Mouse (Mus musculus) telencephalon, adult 2 months (tissue): ENCODE results near the gene Rangap1.
"Not testable (repeated sequence)": the region's sequence is repeated elsewhere in the genome, so short reads cannot be mapped to it uniquely, and the experiment has no call there.

ENCODE experiments used
- DNase-seq: peaks from one replicate; pipeline ENCODE4 v3.0.0-alpha.2; 2011; ENCODE audit warnings: low read depth, low spot score

Rangap1 gene

DNA sequence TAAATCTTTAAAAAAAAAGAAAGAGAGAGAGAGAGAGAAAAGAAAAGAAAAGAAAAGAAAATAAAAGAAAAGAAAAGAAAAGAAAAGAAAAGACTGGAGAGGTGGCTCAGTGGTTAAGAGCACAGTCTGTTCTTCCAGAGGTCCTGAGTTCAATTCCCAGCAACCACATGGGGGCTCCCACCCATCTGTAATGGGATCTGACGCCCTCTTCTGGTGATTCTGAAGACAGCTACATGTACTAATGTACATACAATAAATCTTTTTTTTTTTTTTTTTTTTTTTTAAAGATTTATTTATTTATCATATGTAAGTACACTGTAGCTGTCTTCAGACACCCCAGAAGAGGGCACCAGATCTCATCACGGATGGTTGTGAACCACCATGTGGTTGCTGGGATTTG lies 3.0 kb downstream of the Rangap1 start:
- DNase-seq = not testable (repeated sequence)

DNA sequence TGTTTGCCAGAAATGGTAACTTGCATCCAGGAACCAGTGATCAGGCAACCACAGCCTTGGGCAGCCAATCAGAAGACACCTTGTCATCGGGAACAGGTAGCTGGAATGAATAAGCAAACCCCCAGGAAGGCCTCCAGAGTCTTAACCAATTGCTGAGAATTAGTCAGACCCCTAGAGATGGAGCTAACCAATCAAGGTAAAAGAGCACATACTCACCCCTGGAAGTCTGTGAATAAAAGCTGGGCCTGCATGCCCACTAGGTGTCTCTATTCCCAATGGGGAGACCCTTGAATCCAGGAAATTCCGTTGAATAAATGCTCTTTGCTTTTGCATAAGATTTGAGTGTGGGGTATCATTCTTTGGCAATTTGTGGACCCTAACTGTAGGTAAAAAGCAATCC lies 5.4 kb downstream of the Rangap1 start:
- DNase-seq = no peak

DNA sequence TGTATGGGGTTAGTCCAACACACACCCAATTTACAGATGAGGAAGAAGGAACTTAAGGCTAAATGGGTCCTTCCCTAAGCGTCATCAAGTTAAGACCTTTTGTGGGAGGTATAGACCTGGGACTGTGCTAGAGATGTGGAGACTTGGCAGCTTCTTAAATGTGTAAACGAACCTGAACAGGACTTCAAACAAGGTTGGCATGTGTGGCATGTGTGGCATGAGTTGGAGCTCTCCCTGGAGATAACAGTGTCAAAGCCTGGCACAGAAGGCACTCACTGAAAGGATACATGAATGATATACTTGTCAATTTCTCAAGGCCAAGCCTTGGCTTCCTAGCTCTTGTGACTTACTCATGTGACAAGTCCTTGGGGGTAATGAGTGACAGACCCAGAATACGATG lies 6.0 kb downstream of the Rangap1 start:
- DNase-seq = no peak

DNA sequence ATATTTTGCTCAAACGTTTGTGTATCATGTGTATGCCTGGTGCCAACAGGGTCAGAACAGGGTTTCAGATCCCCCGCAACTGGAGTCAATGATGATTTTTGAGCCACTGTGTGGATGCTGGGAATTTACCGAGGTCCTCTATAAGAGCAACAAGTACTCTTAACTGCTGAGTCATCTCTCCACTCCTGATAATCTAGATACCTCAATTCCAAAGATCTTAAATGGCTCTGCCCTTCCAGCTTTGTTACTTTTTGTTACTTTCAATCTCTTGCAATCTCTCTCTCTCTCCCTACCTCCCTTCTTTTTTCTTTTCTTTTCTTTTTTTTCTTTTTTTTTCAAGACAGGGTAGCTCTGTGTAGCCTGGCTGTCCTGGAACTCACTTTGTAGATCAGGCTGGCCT lies 10.3 kb downstream of the Rangap1 start:
- DNase-seq = no peak

DNA sequence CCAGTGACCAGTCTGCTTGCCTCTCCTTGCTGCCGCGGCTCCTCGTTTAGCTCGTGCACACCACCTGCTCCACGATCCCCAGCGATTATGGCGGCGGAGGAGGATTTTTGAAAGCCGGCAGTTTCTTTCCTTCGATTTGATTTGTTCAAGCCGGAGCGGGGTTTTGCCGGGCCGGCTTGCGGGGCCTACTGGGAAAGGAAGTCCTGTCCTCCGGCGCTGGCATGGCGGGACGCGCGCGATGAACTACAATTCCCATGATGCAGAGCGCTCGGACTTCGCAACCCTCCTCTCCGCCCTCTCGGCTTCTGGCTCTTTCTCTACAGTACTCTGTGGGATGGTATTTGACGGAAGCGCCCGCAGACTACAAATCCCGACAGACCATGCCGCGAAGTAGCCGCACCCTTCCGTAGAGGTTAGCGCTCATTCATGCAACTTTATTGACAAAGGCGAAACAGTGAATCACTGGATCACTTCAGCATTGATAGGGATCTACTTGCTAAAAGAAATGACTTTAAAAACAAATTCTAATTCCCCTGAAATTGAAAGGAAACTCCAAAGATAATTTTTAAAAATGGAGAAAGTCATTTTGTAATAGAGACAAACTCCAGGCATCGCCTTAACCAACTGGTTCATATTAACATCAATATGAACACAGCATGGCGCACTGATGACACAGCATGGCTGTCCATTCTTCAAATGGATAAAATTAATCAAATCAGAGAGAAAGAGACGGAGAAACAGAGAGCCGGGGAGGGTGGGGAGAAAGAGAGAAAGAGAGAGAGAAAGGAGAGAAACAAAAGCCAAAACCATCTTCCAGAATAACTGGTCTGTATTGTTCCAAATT lies 15.3 kb downstream of the Rangap1 start:
- peak; percentile 100 for DNase-seq

DNA sequence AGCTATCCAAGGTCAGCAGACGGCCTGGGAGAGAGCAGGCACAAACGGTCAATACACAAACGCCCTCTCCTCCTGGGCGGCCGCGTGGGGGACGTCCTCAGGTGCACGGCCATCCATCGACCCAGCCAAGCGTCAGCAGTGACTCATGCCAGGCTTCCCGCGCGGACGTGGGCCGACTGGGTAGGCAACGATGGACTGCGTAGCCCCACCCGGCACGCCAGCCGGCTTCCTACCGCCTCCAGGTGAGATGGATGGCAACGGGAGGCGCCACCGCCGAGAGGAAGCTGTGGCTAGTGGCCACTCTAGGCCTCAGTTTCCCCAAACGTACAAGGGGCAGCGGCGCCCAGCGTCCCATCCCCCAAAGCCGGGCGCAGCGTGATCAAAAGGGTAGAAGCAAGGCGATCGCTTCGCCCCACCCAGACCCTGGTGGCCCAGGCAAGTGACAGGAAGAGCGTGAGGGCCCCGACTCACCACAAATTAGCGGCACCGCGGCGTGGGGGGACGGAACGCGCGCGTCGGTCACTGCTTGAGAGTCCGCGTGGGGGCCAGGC lies 16.0 kb downstream of the Rangap1 start:
- no peak for DNase-seq

DNA sequence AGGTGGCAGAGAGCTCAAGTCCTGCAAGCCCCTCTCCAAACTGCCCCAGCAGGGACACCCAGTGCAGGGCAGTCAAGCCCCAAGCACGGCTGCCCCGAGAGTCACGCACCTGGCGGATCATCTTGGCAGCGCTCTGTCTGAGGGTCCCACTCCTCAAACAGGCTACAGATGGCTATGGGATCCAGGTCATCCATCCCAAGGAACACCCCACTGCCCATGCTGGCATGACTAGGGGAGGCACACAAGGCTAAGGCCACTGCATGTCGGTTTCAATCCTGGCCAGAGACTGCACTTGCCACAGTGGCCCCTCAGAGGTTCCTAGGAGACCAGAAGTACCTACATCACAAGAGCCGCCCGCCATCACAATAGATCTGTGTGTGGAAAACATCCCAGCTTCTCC lies 19.4 kb downstream of the Rangap1 start:
- DNase-seq = no peak

DNA sequence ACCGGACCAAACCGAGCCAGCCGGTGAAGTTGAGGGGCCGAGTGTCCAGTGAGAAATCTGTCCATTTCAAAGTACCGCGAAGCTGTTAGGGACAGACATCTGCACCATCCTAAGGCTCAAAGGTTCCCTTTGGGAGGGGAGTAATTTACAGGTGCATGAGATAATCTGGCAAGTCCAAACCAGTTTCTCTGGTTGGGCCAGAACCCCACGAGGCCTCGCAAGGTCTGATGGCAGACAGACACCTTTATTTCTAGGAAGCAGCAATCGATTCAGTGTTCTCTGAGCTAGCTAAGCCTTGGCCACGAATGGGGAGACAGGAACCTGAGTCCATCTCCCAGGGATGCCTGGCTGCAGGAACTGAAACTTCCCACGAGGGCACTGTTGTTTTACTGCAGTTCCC lies 21.7 kb downstream of the Rangap1 start:
- DNase-seq = no peak

DNA sequence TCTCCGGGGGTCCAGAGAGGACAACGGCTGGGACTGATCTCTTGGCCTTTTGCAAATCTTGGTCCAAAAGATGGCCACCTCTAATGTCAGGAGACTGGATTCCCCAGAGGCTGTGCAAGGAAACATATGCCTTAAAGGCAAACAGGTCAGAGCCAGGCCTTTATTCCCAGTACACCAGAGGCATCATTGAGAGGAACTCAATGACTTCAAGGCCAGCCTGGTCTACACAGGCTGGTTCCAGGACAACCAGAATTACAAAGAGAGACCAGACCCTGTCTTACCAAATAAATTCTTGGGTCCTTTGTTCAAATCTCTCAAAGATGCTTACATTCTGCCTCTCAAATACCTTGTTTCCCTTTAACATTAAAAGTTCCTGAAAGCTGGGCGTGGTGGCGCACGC lies 23.0 kb downstream of the Rangap1 start:
- no peak for DNase-seq

DNA sequence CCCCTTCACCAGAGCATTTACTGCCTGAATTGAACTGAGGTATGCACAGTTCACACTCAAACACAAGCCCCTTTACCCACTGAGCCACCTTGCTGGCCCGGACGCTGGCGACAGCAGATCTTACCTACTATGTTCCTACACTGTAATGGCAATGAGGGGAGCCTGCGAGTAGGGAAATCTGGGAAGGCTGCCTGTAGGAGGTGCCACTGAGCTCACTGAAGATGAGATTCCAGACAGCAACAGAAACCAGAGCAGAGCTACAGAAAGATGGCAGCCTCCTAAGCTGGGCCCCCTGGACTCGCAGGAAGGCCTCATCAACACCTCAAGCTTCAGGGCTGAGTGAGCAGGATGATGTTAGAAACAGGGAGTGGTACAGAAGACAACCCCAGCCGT lies 26.2 kb downstream of the Rangap1 start:
- no peak for DNase-seq

DNA sequence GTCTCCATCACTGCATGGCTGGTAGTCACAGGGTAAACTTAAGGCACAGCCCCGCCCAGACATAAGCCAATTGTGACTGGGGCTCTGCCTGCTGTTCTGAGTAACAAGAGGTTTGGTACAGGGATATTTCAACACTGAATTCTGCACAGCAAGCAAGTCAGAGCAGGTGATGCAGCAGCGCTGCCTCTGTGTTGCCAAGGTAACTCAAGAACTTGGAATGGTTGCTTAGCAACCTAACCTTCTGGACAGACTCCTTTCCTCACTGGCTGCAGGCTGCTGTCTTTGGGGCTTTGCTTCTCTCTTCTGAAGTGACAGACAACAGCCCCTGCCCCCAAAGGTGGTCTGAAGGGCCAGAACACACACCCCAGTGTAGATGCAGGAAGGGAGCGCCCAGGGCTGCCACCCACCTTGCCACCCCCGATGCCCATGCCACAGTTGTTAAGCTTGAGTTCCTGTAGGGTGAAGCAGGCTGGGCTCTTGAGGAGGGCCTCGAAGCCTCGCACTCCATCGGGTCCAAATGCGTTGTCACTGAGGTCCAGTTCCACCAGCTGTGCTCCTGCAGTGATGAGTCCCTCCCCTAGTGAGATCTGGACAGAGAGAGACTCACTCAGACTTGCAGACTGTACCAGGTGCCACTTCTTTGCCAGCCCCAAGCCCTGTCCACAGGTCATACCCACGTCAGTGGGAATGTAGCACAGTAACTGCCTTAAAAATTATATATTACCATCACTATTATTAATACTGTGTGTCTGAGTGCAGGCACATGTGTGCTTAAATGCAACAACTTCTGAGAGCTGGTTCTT lies 26.8 kb downstream of the Rangap1 start:
- peak; percentile 90 for DNase-seq

DNA sequence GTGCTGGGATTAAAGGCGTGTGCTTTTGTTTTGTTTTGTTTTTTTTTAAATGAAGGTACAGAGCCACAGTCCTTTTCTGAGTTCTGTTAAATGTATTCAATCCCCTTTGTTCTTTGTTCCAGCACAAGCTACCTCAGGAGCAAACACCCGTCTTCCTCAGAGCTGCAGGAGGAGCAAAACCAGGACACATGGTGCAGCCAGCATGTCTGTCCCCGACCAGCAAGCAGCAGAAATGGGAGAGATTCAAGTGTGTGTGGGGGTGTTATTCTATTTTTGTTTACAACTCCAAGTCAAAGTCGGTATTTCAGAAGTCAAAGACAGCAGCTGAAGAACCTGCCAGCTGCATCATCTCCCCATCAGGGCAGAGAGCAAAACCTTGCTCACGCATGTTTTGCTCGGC lies 31.6 kb downstream of the Rangap1 start:
- peak; percentile 60 for DNase-seq

DNA sequence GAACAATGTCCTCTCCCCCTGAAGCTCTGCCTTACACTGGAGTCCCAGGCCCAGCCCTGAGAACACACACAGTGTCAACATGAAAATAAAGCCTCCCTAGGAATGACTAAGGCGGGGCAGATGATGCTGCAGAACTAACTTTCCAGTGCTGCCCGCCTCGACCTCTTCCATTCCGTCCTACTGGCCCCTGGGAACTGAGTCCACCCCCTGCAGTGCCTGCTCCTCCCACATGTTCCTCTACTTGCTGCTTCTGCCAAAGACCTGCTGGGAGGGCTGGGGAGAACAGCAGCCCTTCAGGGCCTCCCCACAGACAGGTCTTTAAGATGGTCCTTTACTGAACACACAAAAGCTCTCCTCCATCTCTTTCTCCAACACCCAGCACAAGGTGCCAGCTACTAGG lies 34.5 kb downstream of the Rangap1 start:
- DNase-seq = no peak

DNA sequence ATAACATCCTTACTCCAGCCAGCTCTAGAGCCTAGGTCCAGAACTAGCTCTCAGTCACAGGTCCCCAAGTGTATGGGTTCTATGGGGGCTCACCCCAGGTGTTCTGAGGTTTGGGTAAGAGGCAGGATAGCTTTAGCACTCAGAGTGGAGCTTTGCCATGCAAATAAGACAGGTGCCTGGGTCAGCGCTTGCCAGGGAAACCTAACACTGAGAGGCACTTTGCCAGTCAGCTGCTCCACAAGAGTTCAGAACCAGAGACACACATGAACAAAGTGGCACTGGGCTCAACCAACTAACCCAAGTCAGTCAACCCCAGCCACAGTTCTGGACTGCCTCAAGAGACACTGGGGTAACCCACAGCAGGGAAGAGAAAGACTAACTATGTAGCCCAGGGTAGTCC lies 35.6 kb downstream of the Rangap1 start:
- DNase-seq = no peak

DNA sequence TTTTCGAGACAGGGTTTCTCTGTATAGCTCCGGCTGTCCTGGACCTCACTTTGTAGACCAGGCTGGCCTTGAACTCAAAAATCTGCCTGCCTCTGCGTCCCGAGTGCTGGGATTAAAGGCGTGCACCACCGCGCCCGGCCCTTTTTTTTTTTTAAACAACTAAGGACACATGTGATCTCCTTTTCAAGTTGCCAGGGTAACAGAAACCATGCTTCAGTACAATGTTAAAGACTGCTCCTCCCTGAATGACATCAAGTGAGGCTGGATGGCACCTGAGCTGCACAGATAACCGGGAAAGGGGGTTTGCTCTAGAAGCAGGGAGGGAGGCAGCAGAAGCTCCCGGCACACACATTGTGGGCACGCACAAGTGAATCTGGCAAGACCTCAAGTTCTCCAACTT lies 36.3 kb downstream of the Rangap1 start:
- no peak for DNase-seq

DNA sequence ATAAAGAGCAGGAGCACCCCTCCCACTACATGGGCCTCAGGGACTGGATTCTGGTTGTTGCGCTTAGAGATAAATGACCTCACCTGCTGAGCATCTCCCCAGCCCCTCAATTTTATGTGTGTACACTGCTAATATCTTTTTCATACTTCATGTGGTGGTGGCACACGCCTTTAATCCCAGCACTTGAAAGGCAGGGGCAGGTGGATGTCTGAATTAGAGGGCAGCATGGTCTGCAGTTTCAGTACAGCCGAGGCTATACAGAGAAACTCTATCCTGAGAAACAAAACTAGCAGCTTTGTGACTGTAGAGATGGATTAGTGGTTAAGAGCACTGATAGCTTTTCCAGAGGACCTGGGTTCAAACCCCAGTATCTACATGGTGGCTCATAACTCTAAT lies 42.2 kb downstream of the Rangap1 start:
- no peak for DNase-seq

DNA sequence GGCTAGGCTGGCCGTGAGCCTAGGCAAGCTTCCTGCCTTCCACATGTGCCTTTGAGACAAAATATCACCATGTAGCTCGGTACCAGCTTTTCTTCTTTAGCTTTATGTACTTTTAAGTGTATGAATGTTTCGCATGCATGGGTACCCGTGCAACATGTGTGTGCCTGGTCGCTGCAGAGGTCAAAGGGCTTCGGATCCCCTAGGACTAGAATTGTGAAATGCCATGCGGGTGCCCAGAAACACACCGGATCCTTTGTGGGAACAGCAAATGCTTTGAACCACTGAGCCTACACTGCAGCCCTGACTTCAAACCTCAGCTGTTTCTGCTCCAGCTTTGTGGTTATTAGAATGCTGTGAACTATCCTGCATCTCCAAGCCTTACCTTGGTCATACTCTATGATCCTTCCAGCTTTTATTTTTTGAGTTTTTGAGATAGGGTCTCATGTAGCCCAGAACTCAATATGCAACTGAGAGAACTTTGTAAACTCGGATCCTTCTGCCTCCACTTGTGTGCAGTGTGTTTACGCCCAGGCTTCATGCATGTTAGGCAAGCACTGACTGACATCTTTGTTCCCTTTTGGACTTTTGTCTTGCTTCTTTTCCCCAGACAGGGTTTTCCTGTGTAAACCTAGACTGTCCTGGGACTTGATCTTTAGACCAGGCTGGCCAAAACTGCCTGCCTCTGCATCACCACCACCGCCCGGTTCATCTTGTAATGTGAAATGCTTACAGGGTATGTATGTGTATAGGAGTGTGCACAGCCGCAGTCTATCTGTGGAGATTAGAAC lies 42.8 kb downstream of the Rangap1 start:
- DNase-seq = no peak

DNA sequence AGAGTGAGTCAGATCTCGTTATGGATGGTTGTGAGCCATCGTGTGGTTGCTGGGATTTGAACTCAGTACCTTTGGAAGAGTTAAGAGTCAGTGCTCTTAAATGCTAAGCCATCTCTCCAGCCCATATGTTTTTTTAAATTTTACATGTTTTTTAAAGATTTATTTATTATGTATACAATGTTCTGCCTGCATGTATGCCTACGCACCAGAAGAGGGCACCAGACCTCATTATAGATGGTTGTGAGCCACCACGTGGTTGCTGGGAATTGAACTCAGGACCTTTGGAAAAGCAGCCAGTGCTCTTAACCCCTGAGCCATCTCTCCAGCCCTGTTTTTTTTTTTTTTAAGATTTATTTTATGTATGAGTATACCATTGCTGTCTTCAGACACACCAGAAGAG lies 44.0 kb downstream of the Rangap1 start:
- not testable (repeated sequence) for DNase-seq

DNA sequence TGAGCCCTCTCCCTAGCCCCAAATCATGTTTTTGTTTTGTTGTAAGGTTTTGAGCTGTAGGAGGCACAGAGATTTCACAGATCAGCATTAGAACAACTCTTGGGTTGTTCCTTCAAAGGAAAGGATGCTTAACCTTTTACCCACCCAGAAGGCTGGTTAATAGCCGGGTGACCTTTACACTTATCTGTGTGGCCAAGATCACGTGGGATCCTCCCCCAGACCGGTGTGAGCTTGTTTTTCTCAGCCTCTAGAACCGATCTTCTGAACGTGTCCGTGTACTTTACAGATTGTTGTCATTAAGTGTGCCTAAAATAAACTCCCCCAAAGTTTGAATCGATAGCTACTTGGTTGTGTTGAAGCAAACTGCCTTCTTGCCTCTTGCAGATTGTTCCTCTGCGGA lies 44.7 kb downstream of the Rangap1 start:
- DNase-seq = no peak

DNA sequence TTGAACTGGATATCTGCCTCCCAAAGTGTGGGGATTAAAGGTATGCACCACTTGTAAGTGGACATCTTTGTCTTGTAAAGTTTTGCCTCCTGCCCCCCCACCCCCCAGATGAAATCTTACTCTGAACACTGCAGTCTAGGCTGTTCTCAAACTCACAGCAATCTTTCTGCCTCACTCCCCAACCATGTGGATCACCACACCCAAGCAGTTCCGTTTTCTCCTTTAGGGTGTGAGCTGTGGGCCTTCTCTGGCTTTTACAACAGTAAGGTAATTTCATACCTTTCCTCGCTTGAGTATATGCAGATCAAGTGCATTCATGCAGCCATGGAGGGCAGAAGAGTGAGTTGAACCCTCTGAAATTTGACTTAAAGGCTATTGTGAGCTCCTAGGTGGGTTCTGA lies 45.2 kb downstream of the Rangap1 start:
- no peak for DNase-seq

DNA sequence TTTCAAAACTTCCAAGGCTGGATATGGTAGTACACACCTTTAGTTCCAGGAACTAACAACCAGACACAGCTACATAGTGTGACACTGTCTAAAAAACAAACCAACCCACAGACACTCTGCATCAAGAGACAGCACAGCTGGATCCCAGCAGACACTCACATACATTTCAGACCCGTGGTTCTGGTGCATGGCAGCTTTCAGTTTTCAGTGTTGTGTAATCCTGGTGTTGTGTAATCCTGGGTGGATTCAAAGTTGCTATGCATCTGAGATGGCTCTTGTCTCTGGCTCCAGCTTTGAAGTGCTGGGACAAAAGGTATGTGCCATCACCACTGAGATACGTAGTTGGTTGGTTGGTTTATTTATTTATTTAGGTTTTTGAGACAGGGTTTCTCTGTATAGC lies 46.8 kb downstream of the Rangap1 start:
- DNase-seq = no peak

DNA sequence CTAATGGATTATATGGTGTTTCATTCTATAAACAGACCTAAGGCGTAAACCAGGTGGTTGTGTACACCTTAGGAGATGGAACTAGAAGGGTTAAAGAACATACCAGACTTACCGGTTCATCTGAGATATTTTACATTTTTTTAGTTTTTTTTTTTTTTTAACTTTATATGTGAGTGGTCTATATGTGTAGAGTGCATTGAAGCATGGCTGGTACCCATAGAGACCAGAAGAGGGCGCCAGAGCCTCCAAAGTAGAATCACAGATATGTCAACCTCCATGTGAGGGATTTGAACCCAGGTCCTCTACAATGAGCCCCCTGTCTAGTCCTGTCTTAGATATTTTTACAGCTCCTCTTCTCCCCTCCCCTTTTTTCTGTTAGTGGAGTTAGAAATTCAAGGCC lies 47.5 kb downstream of the Rangap1 start:
- no peak for DNase-seq
